Mouse (Mus musculus): Measurements from ENCODE around the gene Nckap1. TPM values are rescaled to one million over a fixed set of nuclear protein-coding genes. Genes with fewer than 3 reads are reported as not detected.
"Not testable (repeated sequence)": the region's sequence is repeated elsewhere in the genome, so short reads cannot be mapped to it uniquely, and the experiment has no call there.

Nckap1 gene
- polyA plus RNA-seq, 1 experiment from 2014 or later, result 71.4 TPM

DNA sequence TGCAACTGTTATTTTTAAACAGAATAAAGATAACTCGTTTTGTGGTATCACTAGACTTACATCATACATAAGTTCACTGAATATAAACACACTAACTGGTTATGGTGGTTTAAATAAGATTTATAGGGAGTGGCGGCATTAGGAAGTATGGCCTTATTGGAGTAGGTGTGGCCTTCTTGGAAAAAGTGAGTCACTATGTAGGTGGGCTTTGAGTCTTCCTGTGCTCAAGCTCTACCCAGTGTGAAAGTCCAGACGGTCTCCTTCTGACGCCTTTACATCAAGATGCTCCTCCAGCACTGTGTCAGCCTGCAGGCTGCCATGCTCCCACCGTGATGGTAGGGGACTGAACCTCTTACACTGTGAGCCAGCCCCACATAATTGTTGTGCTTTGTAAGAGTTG is 38.4 kb downstream of the Nckap1 start:
- Histone ChIP-seq H3K27me3 (ENCODE audit: control insufficient read depth, insufficient read depth, low read length) (no peaks in the 10 kb centered on the region), H3K9ac (ENCODE audit: low read depth, low read length) (no peak overlapping the region), H3K4me3 (ENCODE audit: low read length) (no peak overlapping the region), H3K36me3 (ENCODE audit: control insufficient read depth, insufficient read depth, low read length) (peaks cover 50% of the 10 kb centered on the region), H3K4me1 (ENCODE audit: control insufficient read depth, insufficient read depth, low read length) (no peaks in the 10 kb centered on the region), H3K27ac (ENCODE audit: low read depth, low read length) (no peak overlapping the region), H3K4me2 (replicated peaks; ENCODE audit: low read depth, low read length) (no peak overlapping the region), H3K9me3 (ENCODE audit: control insufficient read depth, low read length) (no peaks in the 10 kb centered on the region)
- ATAC-seq (ENCODE audit: low FRiP score, low TSS enrichment), result no peak
- 85% methylated on average over 5 of the region's 5 CpGs for WGBS

DNA sequence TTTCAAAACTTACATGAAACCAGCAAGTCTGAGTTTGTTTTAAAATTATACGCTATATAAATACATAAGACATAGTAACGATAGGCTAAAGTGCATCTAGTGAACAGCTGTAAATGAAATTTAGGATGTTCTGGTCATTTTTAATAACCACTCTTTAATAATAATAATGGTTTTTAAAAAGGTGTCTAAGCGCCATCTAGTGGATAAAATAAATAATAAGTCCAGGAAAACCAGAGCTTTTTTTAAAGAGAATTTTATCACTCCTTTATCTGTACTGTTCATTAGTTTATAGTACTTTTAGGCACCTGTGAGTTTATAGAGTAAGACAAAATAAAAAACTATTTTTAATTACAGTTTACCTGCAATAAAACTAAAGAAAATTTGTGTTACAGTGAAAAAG is 44.0 kb downstream of the Nckap1 start:
- H3K9ac ChIP-seq (ENCODE audit: low read depth, low read length), result no peak overlapping the region
- no peak overlapping the region for H3K4me2 ChIP-seq (replicated peaks; ENCODE audit: low read depth, low read length)
- H3K27ac ChIP-seq (ENCODE audit: low read depth, low read length), result no peak overlapping the region
- no peak for ATAC-seq (ENCODE audit: low FRiP score, low TSS enrichment)
- whole genome bisulfite sequencing, result 63% methylated on average over 3 of the region's 3 CpGs
- peaks cover 56% of the 10 kb centered on the region for H3K36me3 ChIP-seq (ENCODE audit: control insufficient read depth, insufficient read depth, low read length)
- H3K9me3 ChIP-seq (ENCODE audit: control insufficient read depth, low read length), result no peaks in the 10 kb centered on the region
- H3K27me3 ChIP-seq (ENCODE audit: control insufficient read depth, insufficient read depth, low read length), result no peaks in the 10 kb centered on the region
- no peak overlapping the region for H3K4me3 ChIP-seq (ENCODE audit: low read length)
- no peaks in the 10 kb centered on the region for H3K4me1 ChIP-seq (ENCODE audit: control insufficient read depth, insufficient read depth, low read length)

DNA sequence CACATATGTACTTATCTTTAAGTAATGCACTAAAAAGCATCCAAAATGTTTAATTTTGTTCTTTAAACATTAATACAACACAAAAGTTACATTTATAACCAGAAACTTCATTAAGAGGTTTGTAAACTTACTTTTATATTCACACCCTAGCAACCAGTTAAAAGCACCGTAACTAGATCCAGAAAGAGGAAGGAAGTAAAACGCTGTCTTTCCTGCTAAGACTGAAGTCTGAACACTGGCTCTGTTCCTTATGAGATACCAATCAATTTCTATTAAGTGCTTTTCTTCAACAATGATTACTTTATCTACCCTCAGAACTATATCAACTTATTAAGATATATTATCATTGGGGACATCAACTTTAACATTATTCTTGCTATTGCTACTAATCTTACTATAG is 44.6 kb downstream of the Nckap1 start:
- Histone ChIP-seq H3K9me3 (ENCODE audit: control insufficient read depth, low read length) (no peaks in the 10 kb centered on the region), H3K36me3 (ENCODE audit: control insufficient read depth, insufficient read depth, low read length) (peaks cover 60% of the 10 kb centered on the region), H3K27me3 (ENCODE audit: control insufficient read depth, insufficient read depth, low read length) (no peaks in the 10 kb centered on the region), H3K4me3 (ENCODE audit: low read length) (no peak overlapping the region), H3K4me1 (ENCODE audit: control insufficient read depth, insufficient read depth, low read length) (no peaks in the 10 kb centered on the region), H3K27ac (ENCODE audit: low read depth, low read length) (no peak overlapping the region), H3K4me2 (replicated peaks; ENCODE audit: low read depth, low read length) (no peak overlapping the region), H3K9ac (ENCODE audit: low read depth, low read length) (no peak overlapping the region)
- no peak for ATAC-seq (ENCODE audit: low FRiP score, low TSS enrichment)
- 96% methylated on average over 2 of the region's 2 CpGs for WGBS

- Histone ChIP-seq H3K4me1 (ENCODE audit: control insufficient read depth, insufficient read depth, low read length) (no peaks in the 10 kb centered on the region), H3K27me3 (ENCODE audit: control insufficient read depth, insufficient read depth, low read length) (no peaks in the 10 kb centered on the region), H3K4me2 (replicated peaks; ENCODE audit: low read depth, low read length) (no peak overlapping the region), H3K4me3 (ENCODE audit: low read length) (no peak overlapping the region), H3K36me3 (ENCODE audit: control insufficient read depth, insufficient read depth, low read length) (peaks cover 66% of the 10 kb centered on the region), H3K27ac (ENCODE audit: low read depth, low read length) (no peak overlapping the region), H3K9ac (ENCODE audit: low read depth, low read length) (no peak overlapping the region), H3K9me3 (ENCODE audit: control insufficient read depth, low read length) (peaks cover 3% of the 10 kb centered on the region; the same call in 1 of the 2 replicates)
- ATAC-seq (ENCODE audit: low FRiP score, low TSS enrichment), result no peak
- WGBS, result 88% methylated on average over 9 of the region's 9 CpGs
Observed at GRCm38 (mm10) chr2:80524275-80524674, 56.9 kb downstream of the Nckap1 start.

- H3K27me3 ChIP-seq (ENCODE audit: control insufficient read depth, insufficient read depth, low read length), result no peaks in the 10 kb centered on the region
- H3K4me3 ChIP-seq (ENCODE audit: low read length), result no peak overlapping the region
- no peaks in the 10 kb centered on the region for H3K4me1 ChIP-seq (ENCODE audit: control insufficient read depth, insufficient read depth, low read length)
- WGBS, result 69% methylated on average over 7 of the region's 7 CpGs
- H3K4me2 ChIP-seq (replicated peaks; ENCODE audit: low read depth, low read length), result no peak overlapping the region
- ATAC-seq (ENCODE audit: low FRiP score, low TSS enrichment), result no peak
- no peaks in the 10 kb centered on the region for H3K9me3 ChIP-seq (ENCODE audit: control insufficient read depth, low read length)
- H3K27ac ChIP-seq (ENCODE audit: low read depth, low read length), result no peak overlapping the region
- H3K9ac ChIP-seq (ENCODE audit: low read depth, low read length), result no peak overlapping the region
- H3K36me3 ChIP-seq (ENCODE audit: control insufficient read depth, insufficient read depth, low read length), result peaks cover 67% of the 10 kb centered on the region
Observed at GRCm38 (mm10) chr2:80506051-80506802, 75.0 kb downstream of the Nckap1 start.

GRCm38 (mm10) chr2:80502132-80502531 is 79.0 kb downstream of the Nckap1 start:
- Histone ChIP-seq H3K36me3 (ENCODE audit: control insufficient read depth, insufficient read depth, low read length) (peaks cover 56% of the 10 kb centered on the region), H3K27me3 (ENCODE audit: control insufficient read depth, insufficient read depth, low read length) (no peaks in the 10 kb centered on the region), H3K4me3 (ENCODE audit: low read length) (no peak overlapping the region), H3K4me1 (ENCODE audit: control insufficient read depth, insufficient read depth, low read length) (no peaks in the 10 kb centered on the region), H3K9ac (ENCODE audit: low read depth, low read length) (no peak overlapping the region), H3K27ac (ENCODE audit: low read depth, low read length) (no peak overlapping the region), H3K4me2 (replicated peaks; ENCODE audit: low read depth, low read length) (no peak overlapping the region), H3K9me3 (ENCODE audit: control insufficient read depth, low read length) (no peaks in the 10 kb centered on the region)
- no peak for ATAC-seq (ENCODE audit: low FRiP score, low TSS enrichment)
- WGBS, result 98% methylated on average over 4 of the region's 4 CpGs

GRCm38 (mm10) chr2:80495304-80495703 is 85.9 kb downstream of the Nckap1 start:
- 61% methylated on average over 7 of the region's 7 CpGs for WGBS
- not testable (repeated sequence) for H3K4me2 ChIP-seq (replicated peaks; ENCODE audit: low read depth, low read length)

DNA sequence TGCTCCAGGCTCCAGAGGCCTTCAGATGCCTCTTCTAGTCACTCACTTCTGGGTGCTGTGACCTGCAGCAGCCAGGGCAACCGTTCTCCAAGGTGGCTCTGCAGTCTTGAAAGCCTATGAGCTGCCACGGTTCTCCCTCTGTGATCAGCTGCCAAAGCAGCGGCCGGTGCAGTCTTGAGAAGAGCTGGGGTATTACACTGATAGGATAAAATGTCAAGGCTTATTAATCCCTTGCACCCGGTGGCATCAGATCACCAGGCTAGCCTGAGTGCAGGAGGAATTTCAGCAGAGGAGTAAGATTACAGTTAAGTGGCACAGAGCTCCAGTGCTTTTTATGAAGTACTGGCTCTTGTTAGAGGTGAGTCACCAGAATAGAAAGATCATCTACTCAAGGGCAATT is 94.3 kb downstream of the Nckap1 start:
- WGBS, result 48% methylated on average over 5 of the region's 5 CpGs
- Histone ChIP-seq H3K27me3 (ENCODE audit: control insufficient read depth, insufficient read depth, low read length) (no peaks in the 10 kb centered on the region), H3K4me2 (replicated peaks; ENCODE audit: low read depth, low read length) (no peak overlapping the region), H3K27ac (ENCODE audit: low read depth, low read length) (no peak overlapping the region), H3K4me1 (ENCODE audit: control insufficient read depth, insufficient read depth, low read length) (no peaks in the 10 kb centered on the region), H3K9me3 (ENCODE audit: control insufficient read depth, low read length) (no peaks in the 10 kb centered on the region), H3K4me3 (ENCODE audit: low read length) (no peak overlapping the region), H3K36me3 (ENCODE audit: control insufficient read depth, insufficient read depth, low read length) (no peaks in the 10 kb centered on the region), H3K9ac (ENCODE audit: low read depth, low read length) (no peak overlapping the region)
- peak; percentile 75 for ATAC-seq (ENCODE audit: low FRiP score, low TSS enrichment)

More at GRCm38 (mm10) chr2:80495304-80495703, 85.9 kb downstream of the Nckap1 start:
- H3K36me3 ChIP-seq (ENCODE audit: control insufficient read depth, insufficient read depth, low read length); H3K4me3 ChIP-seq (ENCODE audit: low read length); H3K27me3 ChIP-seq (ENCODE audit: control insufficient read depth, insufficient read depth, low read length); H3K9ac ChIP-seq (ENCODE audit: low read depth, low read length); ATAC-seq (ENCODE audit: low FRiP score, low TSS enrichment); H3K9me3 ChIP-seq (ENCODE audit: control insufficient read depth, low read length); H3K27ac ChIP-seq (ENCODE audit: low read depth, low read length); H3K4me1 ChIP-seq (ENCODE audit: control insufficient read depth, insufficient read depth, low read length): not testable (repeated sequence)

DNA sequence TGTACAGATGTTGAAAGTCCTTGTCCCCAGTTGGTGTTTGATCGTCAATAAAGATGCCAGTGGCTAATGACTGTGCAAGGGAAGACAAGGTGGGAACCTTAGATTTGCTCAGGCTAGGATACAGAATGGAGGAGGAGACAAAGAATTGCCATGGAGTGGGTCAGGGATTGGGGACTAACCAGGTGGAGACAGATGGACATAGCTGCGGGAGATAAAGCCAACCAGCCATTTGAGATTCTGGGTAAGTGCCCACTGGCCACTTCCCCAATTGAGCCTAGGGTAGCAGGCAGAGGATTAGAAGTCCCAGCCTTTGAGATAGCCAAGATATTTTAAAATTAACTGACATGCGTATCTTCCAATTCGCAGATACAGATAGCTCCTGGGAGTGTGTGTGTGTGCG is 96.2 kb downstream of the Nckap1 start:
- Histone ChIP-seq H3K27ac (ENCODE audit: low read depth, low read length) (no peak overlapping the region), H3K4me3 (ENCODE audit: low read length) (no peak overlapping the region), H3K36me3 (ENCODE audit: control insufficient read depth, insufficient read depth, low read length) (no peaks in the 10 kb centered on the region), H3K9ac (ENCODE audit: low read depth, low read length) (no peak overlapping the region), H3K4me2 (replicated peaks; ENCODE audit: low read depth, low read length) (no peak overlapping the region), H3K4me1 (ENCODE audit: control insufficient read depth, insufficient read depth, low read length) (no peaks in the 10 kb centered on the region), H3K9me3 (ENCODE audit: control insufficient read depth, low read length) (no peaks in the 10 kb centered on the region), H3K27me3 (ENCODE audit: control insufficient read depth, insufficient read depth, low read length) (no peaks in the 10 kb centered on the region)
- ATAC-seq (ENCODE audit: low FRiP score, low TSS enrichment), result no peak
- 87% methylated on average over 5 of the region's 5 CpGs for WGBS

Data from kidney, embryonic 14.5 days (tissue).